Mouse (Mus musculus) liver, embryonic 16.5 days (tissue): Measurements from ENCODE around the gene Tmtc4. TPM values are rescaled to one million over a fixed set of nuclear protein-coding genes. Genes with fewer than 3 reads are reported as not detected.

Source experiments
- ATAC-seq: fragments of 200-750 bp; cut with Nextera tagmentation; 2 replicates; pipeline ENCODE4 v1.8.0; 2017; ENCODE audit warnings: low read depth, mild to moderate bottlenecking, moderate number of reproducible peaks, moderate library complexity
- H3K27ac ChIP-seq: fragments of 300-500 bp; sonication (generic); 2 replicates; pipeline ENCODE4 v1.5.1; 2014; ENCODE audit warnings: mild to moderate bottlenecking, low read length
- H3K27me3 ChIP-seq: fragments of 300-500 bp; sonication (generic); 2 replicates; pipeline ENCODE4 v1.6.1; 2014; ENCODE audit warnings: low read depth, low read length, mixed read lengths; ENCODE audit not compliant: control insufficient read depth, insufficient read depth
- H3K36me3 ChIP-seq: fragments of 300-500 bp; sonication (generic); 2 replicates; pipeline ENCODE4 v1.6.1; 2014; ENCODE audit warnings: mild to moderate bottlenecking; ENCODE audit not compliant: control insufficient read depth, insufficient read depth
- H3K4me1 ChIP-seq: fragments of 300-500 bp; sonication (generic); 2 replicates; pipeline ENCODE4 v1.6.1; 2014; ENCODE audit warnings: low read depth, low read length, mixed read lengths; ENCODE audit not compliant: control insufficient read depth
- H3K4me2 ChIP-seq: fragments of 300-500 bp; sonication (generic); 2 replicates; pipeline ENCODE4 v1.6.1; 2014; ENCODE audit warnings: low read depth, low read length, mixed read lengths
- H3K4me3 ChIP-seq: fragments of 300-500 bp; sonication (generic); 2 replicates; pipeline ENCODE4 v1.5.1; 2014; ENCODE audit warnings: low read depth, mild to moderate bottlenecking, low read length
- H3K9ac ChIP-seq: fragments of 300-500 bp; sonication (generic); 2 replicates; pipeline ENCODE4 v1.6.1; 2014; ENCODE audit warnings: low read depth, low read length
- H3K9me3 ChIP-seq: fragments of 300-500 bp; sonication (generic); replicated peaks from 2 replicates; pipeline ENCODE4 v1.6.1; 2016; ENCODE audit warnings: low read length; ENCODE audit not compliant: control insufficient read depth
- WGBS: fragments of 180-500 bp; shearing (Covaris S2); extraction: QIAGEN DNeasy Blood & Tissue Kit; methylation state at CpG from one replicate; pipeline ENCODE4 v1.1.7; 2014; ENCODE audit not compliant: insufficient replicate concordance; 5-methylcytosine and 5-hydroxymethylcytosine counted together
- polyA plus RNA-seq: library from polyadenylated mRNA; unstranded; fragments of >200 nt; fragmentation: Nextera tagmentation; extraction: Ambion mirVana; gene quantifications from 2 replicates; pipeline ENCODE4 v1.2.1, GENCODE M21; 2015

Tmtc4 gene
- polyA plus RNA-seq, 1 experiment from 2014 or later = 2.3 TPM

DNA sequence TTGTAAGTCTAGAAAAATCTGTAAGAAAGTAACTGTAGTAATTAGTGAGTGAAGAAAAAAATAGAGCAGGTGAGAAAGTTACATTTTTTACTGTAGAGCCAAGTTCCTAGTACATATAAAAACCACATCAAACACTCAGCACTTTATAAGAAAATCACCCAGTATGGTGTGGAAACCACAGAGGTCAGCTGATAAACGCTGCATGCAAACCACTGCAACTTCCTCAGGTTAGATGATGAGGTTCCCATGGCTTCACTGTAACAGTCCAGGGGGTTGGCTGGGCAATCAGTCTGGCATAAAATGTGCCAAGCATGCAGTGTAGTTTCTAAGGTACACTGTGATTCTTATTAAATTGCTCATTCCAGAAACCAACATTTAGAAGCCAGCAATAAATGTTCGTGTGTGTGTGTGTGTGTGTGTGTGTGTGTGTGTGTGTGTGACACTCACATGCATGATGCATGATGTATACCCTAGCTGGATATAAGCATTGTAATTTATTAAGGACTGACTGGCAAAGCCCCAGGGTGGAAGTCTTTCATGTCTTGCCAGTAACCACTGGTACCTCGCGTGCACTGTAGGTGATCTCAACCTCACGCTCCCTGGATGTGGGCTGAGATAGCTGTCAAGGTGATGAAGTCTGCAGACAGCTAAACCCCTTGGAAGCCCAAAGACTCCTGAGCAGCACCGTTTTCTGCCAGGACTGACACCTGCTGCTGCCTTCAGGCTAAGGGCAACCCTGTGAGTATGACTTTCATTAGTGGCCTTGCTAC, 32.0 kb downstream of the Tmtc4 start:
- H3K9ac ChIP-seq = no peak overlapping the region
- H3K27me3 ChIP-seq = no peaks in the 10 kb centered on the region
- no peaks in the 10 kb centered on the region for H3K36me3 ChIP-seq

DNA sequence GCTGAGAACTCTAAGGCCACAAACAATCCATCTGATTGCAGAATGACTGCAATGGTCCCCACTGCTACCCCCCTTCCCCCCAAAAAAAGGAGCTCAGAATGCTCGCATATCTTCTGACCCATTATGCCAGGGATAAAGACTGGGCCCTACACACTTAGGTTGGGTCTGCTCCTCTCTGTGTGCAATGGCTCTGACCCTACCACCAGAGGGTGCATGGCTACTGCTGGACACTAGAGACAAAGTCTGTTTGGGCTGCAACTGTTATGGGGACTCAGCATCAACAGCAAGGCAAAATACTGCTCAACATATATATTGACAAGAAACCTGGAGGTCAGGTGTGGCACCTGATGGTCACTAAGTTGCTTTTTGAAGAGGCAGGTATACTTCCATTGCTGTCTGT, 32.9 kb downstream of the Tmtc4 start:
- ATAC-seq = no peak
- WGBS = 53% methylated on average over 1 of the region's 1 CpGs
- no peaks in the 10 kb centered on the region for H3K36me3 ChIP-seq
- no peaks in the 10 kb centered on the region for H3K27me3 ChIP-seq
- H3K9me3 ChIP-seq = no peaks in the 10 kb centered on the region
- no peak overlapping the region for H3K4me3 ChIP-seq
- H3K4me2 ChIP-seq = no peak overlapping the region
- H3K9ac ChIP-seq = no peak overlapping the region
- H3K4me1 ChIP-seq = no peaks in the 10 kb centered on the region
- H3K27ac ChIP-seq = no peak overlapping the region

More for the DNA sequence above, 32.0 kb downstream of the Tmtc4 start:
- Histone ChIP-seq H3K4me3 (no peak overlapping the region), H3K27ac (no peak overlapping the region), H3K9me3 (no peaks in the 10 kb centered on the region), H3K4me1 (no peaks in the 10 kb centered on the region), H3K4me2 (no peak overlapping the region)
- no peak for ATAC-seq
- WGBS = 59% methylated on average over 6 of the region's 6 CpGs

DNA sequence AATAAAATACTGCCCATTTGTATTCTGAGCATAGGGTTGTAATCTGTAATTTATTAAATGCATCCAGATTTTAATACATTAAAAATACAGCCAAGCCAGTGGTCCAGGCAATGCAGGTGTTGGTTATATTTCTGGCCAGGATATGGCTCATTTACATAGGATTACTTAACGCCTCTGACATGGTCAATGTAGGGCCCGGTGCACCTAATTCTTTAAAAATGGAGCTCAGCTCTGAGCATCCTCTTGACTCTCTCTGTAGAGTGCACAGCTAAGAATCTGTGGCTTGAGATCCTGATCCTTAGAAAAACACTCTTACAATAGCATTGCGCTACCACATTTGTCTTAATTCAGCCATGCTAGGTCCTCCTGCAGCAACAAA, 40.4 kb downstream of the Tmtc4 start:
- 82% methylated on average over 3 of the region's 3 CpGs for WGBS
- no peak for ATAC-seq
- H3K9me3 ChIP-seq = no peaks in the 10 kb centered on the region

DNA sequence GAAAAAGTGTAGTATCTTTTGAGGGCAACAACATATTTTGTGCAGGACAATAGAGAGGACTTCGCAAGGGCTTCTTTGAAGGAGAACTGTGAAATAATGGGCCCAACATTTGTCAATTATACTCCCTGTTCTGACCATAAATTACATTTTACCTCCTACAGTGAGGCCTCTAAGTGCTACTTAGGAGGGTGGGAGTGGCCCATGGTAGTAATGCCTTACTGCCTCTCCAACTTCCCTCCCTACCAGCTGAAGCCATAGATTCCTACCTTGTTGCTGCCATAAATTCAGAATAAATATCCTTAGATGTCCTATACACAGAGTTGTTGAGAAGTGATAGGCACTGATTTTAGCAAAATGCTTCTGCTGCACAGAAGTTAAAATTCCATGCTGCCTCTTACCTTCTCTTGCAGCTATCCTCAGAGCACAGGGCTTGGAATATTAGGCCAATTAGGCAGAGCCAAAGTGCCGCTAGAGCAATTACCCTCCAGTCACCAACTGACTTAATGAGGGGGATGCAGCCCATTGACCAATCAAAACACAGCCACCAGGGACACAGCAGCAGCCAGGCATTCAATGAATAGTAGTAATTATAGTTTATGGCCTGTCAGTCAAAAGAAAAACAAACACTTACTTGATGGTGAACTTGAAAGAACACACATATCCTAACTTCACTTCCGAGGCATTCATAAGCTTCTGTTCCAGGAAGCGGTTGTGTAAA, 40.9 kb downstream of the Tmtc4 start:
- H3K4me3 ChIP-seq = no peak overlapping the region
- H3K27ac ChIP-seq = no peak overlapping the region
- no peaks in the 10 kb centered on the region for H3K36me3 ChIP-seq
- no peak overlapping the region for H3K9ac ChIP-seq
- 70% methylated on average over 4 of the region's 4 CpGs for WGBS
- no peaks in the 10 kb centered on the region for H3K27me3 ChIP-seq
- no peaks in the 10 kb centered on the region for H3K9me3 ChIP-seq
- no peak overlapping the region for H3K4me2 ChIP-seq
- no peaks in the 10 kb centered on the region for H3K4me1 ChIP-seq
- ATAC-seq = no peak

More for the DNA sequence above, 40.4 kb downstream of the Tmtc4 start:
- H3K27me3 ChIP-seq = no peaks in the 10 kb centered on the region
- H3K36me3 ChIP-seq = no peaks in the 10 kb centered on the region
- H3K27ac ChIP-seq = no peak overlapping the region
- no peak overlapping the region for H3K9ac ChIP-seq
- no peaks in the 10 kb centered on the region for H3K4me1 ChIP-seq
- H3K4me3 ChIP-seq = no peak overlapping the region
- no peak overlapping the region for H3K4me2 ChIP-seq

DNA sequence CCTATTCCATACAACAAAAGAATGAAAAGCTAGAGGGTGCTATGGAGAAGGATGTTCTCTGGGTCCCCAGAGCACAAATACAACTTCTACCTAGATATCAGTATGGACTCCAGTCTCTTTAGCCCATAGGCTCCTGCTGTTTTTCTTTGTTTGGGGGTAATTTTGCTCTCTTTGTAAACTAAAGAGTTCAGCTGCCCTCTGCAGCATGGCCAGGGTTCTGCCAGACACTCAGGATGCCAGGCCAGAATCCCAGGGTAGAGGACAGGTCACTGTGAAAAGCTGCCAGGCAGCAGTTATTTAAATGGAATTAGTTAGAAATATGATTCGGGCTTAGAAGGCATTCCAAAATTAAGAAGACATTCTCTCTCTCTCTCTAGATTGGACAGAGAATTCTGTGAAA, 47.4 kb downstream of the Tmtc4 start:
- no peaks in the 10 kb centered on the region for H3K36me3 ChIP-seq
- ATAC-seq = no peak
- no peak overlapping the region for H3K4me3 ChIP-seq
- no peaks in the 10 kb centered on the region for H3K4me1 ChIP-seq
- H3K27ac ChIP-seq = no peak overlapping the region
- H3K27me3 ChIP-seq = no peaks in the 10 kb centered on the region
- H3K9ac ChIP-seq = no peak overlapping the region
- WGBS = 72% methylated on average over 1 of the region's 1 CpGs
- H3K9me3 ChIP-seq = no peaks in the 10 kb centered on the region
- no peak overlapping the region for H3K4me2 ChIP-seq

DNA sequence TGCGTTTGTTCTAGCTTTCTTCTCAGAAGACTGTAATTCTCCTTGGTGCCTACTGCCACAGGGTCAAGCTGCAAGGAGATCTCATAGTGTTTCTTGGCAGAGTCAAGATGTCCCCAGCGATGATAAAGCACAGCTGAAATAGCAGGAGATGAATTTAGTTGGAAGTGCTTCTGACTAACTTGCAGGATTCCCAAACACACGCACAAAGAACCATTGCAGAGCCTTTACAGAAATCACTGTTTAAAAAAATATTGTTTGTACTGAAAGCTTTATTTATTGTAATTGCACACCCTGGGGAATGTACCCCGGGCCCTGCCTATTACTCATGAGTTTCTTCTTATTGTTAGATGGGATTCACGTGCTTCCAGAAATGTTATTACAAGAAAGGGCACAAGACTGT, 63.8 kb downstream of the Tmtc4 start:
- Histone ChIP-seq H3K27ac (no peak overlapping the region), H3K36me3 (no peaks in the 10 kb centered on the region), H3K9ac (no peak overlapping the region), H3K4me3 (no peak overlapping the region), H3K4me1 (no peaks in the 10 kb centered on the region), H3K4me2 (no peak overlapping the region), H3K27me3 (no peaks in the 10 kb centered on the region), H3K9me3 (no peaks in the 10 kb centered on the region)
- no peak for ATAC-seq
- WGBS = 62% methylated on average over 5 of the region's 5 CpGs

DNA sequence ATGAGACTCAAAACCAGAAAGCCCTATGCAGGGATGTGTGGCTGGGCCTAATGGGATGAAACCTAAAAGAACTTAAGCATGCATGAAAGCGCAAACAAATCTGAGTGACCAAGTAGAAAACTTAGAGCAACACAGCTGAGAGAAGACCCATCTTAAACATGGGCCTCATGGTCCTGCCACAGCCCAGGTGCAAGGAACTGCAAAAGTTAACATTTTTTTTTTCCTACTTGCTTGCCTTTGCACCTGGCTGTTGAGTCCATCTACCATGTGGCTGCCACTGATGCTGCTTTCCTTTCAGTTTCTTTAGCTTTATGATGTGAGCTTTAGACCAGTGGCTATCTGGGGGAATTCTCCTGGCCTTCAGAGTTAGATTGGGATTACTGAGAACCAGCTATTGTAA, 66.2 kb downstream of the Tmtc4 start:
- Histone ChIP-seq H3K27ac (no peak overlapping the region), H3K4me2 (no peak overlapping the region), H3K27me3 (no peaks in the 10 kb centered on the region), H3K9me3 (no peaks in the 10 kb centered on the region), H3K36me3 (no peaks in the 10 kb centered on the region), H3K4me3 (no peak overlapping the region), H3K9ac (no peak overlapping the region), H3K4me1 (no peaks in the 10 kb centered on the region)
- no peak for ATAC-seq
- WGBS = 79% methylated on average over 1 of the region's 1 CpGs

DNA sequence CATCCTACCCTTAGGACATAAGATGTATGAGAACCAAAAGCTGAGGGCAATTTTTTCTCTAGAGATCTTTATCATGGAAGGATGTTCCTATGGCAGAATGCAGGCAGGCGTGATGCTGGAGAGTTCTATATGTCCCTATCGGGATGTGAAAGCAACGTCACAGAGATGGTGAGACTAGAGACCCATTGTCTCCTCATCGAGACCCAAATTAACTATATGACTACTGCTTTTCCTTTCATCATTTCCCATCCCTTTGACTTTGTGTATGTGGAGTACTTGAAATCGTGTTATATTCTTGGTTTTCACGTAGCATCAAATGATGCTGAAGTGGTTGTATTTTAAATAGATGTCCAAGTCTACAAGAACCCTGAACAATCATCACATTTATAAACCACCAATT, 70.2 kb downstream of the Tmtc4 start, which contains the start of gene Ggact:
Ggact (minus strand) TSS at position 101 of the 400 bp plus-strand sequence.
- peak within 1 kb of the TSS; percentile 68 for H3K4me2 ChIP-seq
- peak within 1 kb of the TSS; percentile 79; the same call in 1 of the 2 replicates for H3K27ac ChIP-seq
- 74% methylated on average over 6 of the region's 6 CpGs for WGBS
- H3K4me1 ChIP-seq = no peaks in the 10 kb centered on the region; the same call in 1 of the 2 replicates
- no peaks in the 10 kb centered on the region for H3K9me3 ChIP-seq
- ATAC-seq = no peak
- H3K27me3 ChIP-seq = no peaks in the 10 kb centered on the region
- no peaks in the 10 kb centered on the region for H3K36me3 ChIP-seq
- peak within 1 kb of the TSS; percentile 75 for H3K4me3 ChIP-seq
- peak within 1 kb of the TSS; percentile 71 for H3K9ac ChIP-seq
